Mouse (Mus musculus) stomach, embryonic 15.5 days (tissue): ENCODE results near the gene Atp8a2. TPM values are rescaled to one million over a fixed set of nuclear protein-coding genes. Genes with fewer than 3 reads are reported as not detected.

ENCODE experiments used
- ATAC-seq: fragments of 200-750 bp; cut with Nextera tagmentation; 2 replicates; pipeline ENCODE4 v1.8.0; 2017; ENCODE audit warnings: low read depth, moderate number of reproducible peaks, moderate TSS enrichment; ENCODE audit not compliant: insufficient read depth, low FRiP score
- H3K27ac ChIP-seq: fragments of 300-500 bp; sonication (generic); 2 replicates; pipeline ENCODE4 v1.5.1; 2015; ENCODE audit warnings: mild to moderate bottlenecking, inconsistent platforms
- H3K27me3 ChIP-seq: fragments of 300-500 bp; sonication (generic); replicated peaks from 2 replicates; pipeline ENCODE4 v1.6.1; 2015; ENCODE audit warnings: inconsistent platforms
- H3K36me3 ChIP-seq: fragments of 300-500 bp; sonication (generic); 2 replicates; pipeline ENCODE4 v1.6.1; 2015; ENCODE audit warnings: inconsistent platforms
- H3K4me1 ChIP-seq: fragments of 300-500 bp; sonication (generic); 2 replicates; pipeline ENCODE4 v1.6.1; 2015; ENCODE audit warnings: inconsistent platforms
- H3K4me2 ChIP-seq: fragments of 300-500 bp; sonication (generic); 2 replicates; pipeline ENCODE4 v1.6.1; 2015; ENCODE audit warnings: mild to moderate bottlenecking, inconsistent platforms
- H3K4me3 ChIP-seq: fragments of 300-500 bp; sonication (generic); replicated peaks from 2 replicates; pipeline ENCODE4 v1.5.1; 2015; ENCODE audit warnings: inconsistent platforms
- H3K9ac ChIP-seq: fragments of 300-500 bp; sonication (generic); 2 replicates; pipeline ENCODE4 v1.6.1; 2015; ENCODE audit warnings: inconsistent platforms
- H3K9me3 ChIP-seq: fragments of 300-500 bp; sonication (generic); 2 replicates; pipeline ENCODE4 v1.6.1; 2016; ENCODE audit warnings: inconsistent platforms
- WGBS: fragments of 180-500 bp; shearing (Covaris S2); methylation state at CpG from one replicate; pipeline ENCODE4 v1.1.7; 2015; 5-methylcytosine and 5-hydroxymethylcytosine counted together
- polyA plus RNA-seq: library from polyadenylated mRNA; unstranded; fragments of >200 nt; fragmentation: Nextera tagmentation; extraction: Ambion mirVana; gene quantifications from 2 replicates; pipeline ENCODE4 v1.2.1, GENCODE M21; 2015

Gene Atp8a2
- polyA plus RNA-seq = 5.4 and 6.0 TPM in 2 replicates

GRCm38 (mm10) chr14:60196884-60197283 is at the start of gene Atp8a2:
Gene Atp8a2 (minus strand): TSS chr14:60197179.
- Histone ChIP-seq H3K4me2 (no peak within 1 kb of the TSS), H3K36me3 (no peaks in the 10 kb centered on the region), H3K27ac (no peak within 1 kb of the TSS), H3K4me3 (no peak within 1 kb of the TSS), H3K9me3 (no peaks in the 10 kb centered on the region), H3K4me1 (no peaks in the 10 kb centered on the region), H3K27me3 (no peaks in the 10 kb centered on the region), H3K9ac (no peak within 1 kb of the TSS)
- 65% methylated on average over 7 of the region's 7 CpGs for WGBS
- ATAC-seq = no peak

- no peak overlapping the region for H3K27ac ChIP-seq
Observed at GRCm38 (mm10) chr14:60238551-60238950, 41.6 kb upstream of the Atp8a2 start.

GRCm38 (mm10) chr14:60219886-60220285 is 22.9 kb upstream of the Atp8a2 start:
- no peak for ATAC-seq
- no peak overlapping the region for H3K9ac ChIP-seq
- H3K4me2 ChIP-seq = no peak overlapping the region
- no peaks in the 10 kb centered on the region for H3K9me3 ChIP-seq
- WGBS = 89% methylated on average over 10 of the region's 10 CpGs
- H3K36me3 ChIP-seq = peaks cover 4% of the 10 kb centered on the region
- no peak overlapping the region for H3K4me3 ChIP-seq
- no peak overlapping the region for H3K27ac ChIP-seq
- no peaks in the 10 kb centered on the region for H3K4me1 ChIP-seq
- no peaks in the 10 kb centered on the region for H3K27me3 ChIP-seq

More at GRCm38 (mm10) chr14:60238551-60238950, 41.6 kb upstream of the Atp8a2 start:
- H3K9me3 ChIP-seq = no peaks in the 10 kb centered on the region
- H3K4me1 ChIP-seq = no peaks in the 10 kb centered on the region
- peaks cover 11% of the 10 kb centered on the region; the same call in 1 of the 2 replicates for H3K36me3 ChIP-seq
- WGBS = 75% methylated on average over 3 of the region's 3 CpGs
- no peaks in the 10 kb centered on the region for H3K27me3 ChIP-seq
- H3K9ac ChIP-seq = no peak overlapping the region
- no peak overlapping the region for H3K4me2 ChIP-seq
- no peak overlapping the region for H3K4me3 ChIP-seq
- no peak for ATAC-seq

GRCm38 (mm10) chr14:60217616-60218015 is 20.6 kb upstream of the Atp8a2 start:
- H3K4me3 ChIP-seq = no peak overlapping the region
- ATAC-seq = no peak
- over 99% methylated on average over 4 of the region's 4 CpGs for WGBS
- no peak overlapping the region for H3K4me2 ChIP-seq
- no peaks in the 10 kb centered on the region for H3K27me3 ChIP-seq
- H3K27ac ChIP-seq = no peak overlapping the region
- no peaks in the 10 kb centered on the region for H3K9me3 ChIP-seq
- H3K9ac ChIP-seq = no peak overlapping the region
- H3K36me3 ChIP-seq = peaks cover 4% of the 10 kb centered on the region
- H3K4me1 ChIP-seq = no peaks in the 10 kb centered on the region

GRCm38 (mm10) chr14:60216125-60216524 is 19.1 kb upstream of the Atp8a2 start:
- Histone ChIP-seq H3K27me3 (no peaks in the 10 kb centered on the region), H3K9ac (no peak overlapping the region), H3K27ac (peak overlapping the region; percentile 51), H3K4me1 (no peaks in the 10 kb centered on the region), H3K4me3 (no peak overlapping the region), H3K9me3 (no peaks in the 10 kb centered on the region), H3K36me3 (no peaks in the 10 kb centered on the region; the same call in 1 of the 2 replicates), H3K4me2 (no peak overlapping the region)
- ATAC-seq = no peak
- WGBS = 74% methylated on average over 1 of the region's 1 CpGs

GRCm38 (mm10) chr14:60215000-60215399 is 18.0 kb upstream of the Atp8a2 start:
- Histone ChIP-seq H3K9me3 (no peaks in the 10 kb centered on the region), H3K4me1 (no peaks in the 10 kb centered on the region), H3K4me2 (no peak overlapping the region), H3K4me3 (no peak overlapping the region), H3K9ac (no peak overlapping the region), H3K36me3 (no peaks in the 10 kb centered on the region), H3K27ac (no peak overlapping the region; the same call in 1 of the 2 replicates), H3K27me3 (no peaks in the 10 kb centered on the region)
- WGBS = 85% methylated on average over 3 of the region's 3 CpGs
- ATAC-seq = no peak

GRCm38 (mm10) chr14:60214040-60214439 is 17.1 kb upstream of the Atp8a2 start:
- ATAC-seq = no peak
- Histone ChIP-seq H3K4me3 (no peak overlapping the region), H3K4me2 (no peak overlapping the region), H3K27me3 (no peaks in the 10 kb centered on the region), H3K9ac (no peak overlapping the region), H3K4me1 (no peaks in the 10 kb centered on the region), H3K9me3 (no peaks in the 10 kb centered on the region), H3K36me3 (no peaks in the 10 kb centered on the region), H3K27ac (no peak overlapping the region)
- WGBS = 48% methylated on average over 1 of the region's 1 CpGs

GRCm38 (mm10) chr14:60209166-60209565 is 12.2 kb upstream of the Atp8a2 start:
- Histone ChIP-seq H3K4me1 (no peaks in the 10 kb centered on the region), H3K9ac (no peak overlapping the region), H3K9me3 (no peaks in the 10 kb centered on the region), H3K4me2 (no peak overlapping the region), H3K27me3 (no peaks in the 10 kb centered on the region), H3K27ac (no peak overlapping the region), H3K36me3 (no peaks in the 10 kb centered on the region), H3K4me3 (no peak overlapping the region)
- ATAC-seq = no peak; the same call in 1 of the 2 replicates
- WGBS = 72% methylated on average over 7 of the region's 7 CpGs

GRCm38 (mm10) chr14:60204993-60205392 is 8.0 kb upstream of the Atp8a2 start:
- H3K27me3 ChIP-seq = no peaks in the 10 kb centered on the region
- no peak overlapping the region for H3K4me3 ChIP-seq
- no peak for ATAC-seq
- no peak overlapping the region for H3K4me2 ChIP-seq
- H3K4me1 ChIP-seq = no peaks in the 10 kb centered on the region
- no peak overlapping the region for H3K27ac ChIP-seq
- no peaks in the 10 kb centered on the region for H3K36me3 ChIP-seq
- H3K9me3 ChIP-seq = no peaks in the 10 kb centered on the region
- no peak overlapping the region for H3K9ac ChIP-seq
- WGBS = 86% methylated on average over 6 of the region's 6 CpGs

GRCm38 (mm10) chr14:60195999-60196398 is 980 bp downstream of the Atp8a2 start:
- Histone ChIP-seq H3K27ac (no peak overlapping the region), H3K4me3 (no peak overlapping the region), H3K4me2 (no peak overlapping the region), H3K9me3 (no peaks in the 10 kb centered on the region), H3K9ac (no peak overlapping the region), H3K4me1 (no peaks in the 10 kb centered on the region), H3K36me3 (no peaks in the 10 kb centered on the region), H3K27me3 (no peaks in the 10 kb centered on the region)
- ATAC-seq = no peak
- WGBS = 78% methylated on average over 5 of the region's 5 CpGs

GRCm38 (mm10) chr14:60194606-60195005 is 2.4 kb downstream of the Atp8a2 start:
- no peak for ATAC-seq
- Histone ChIP-seq H3K4me2 (no peak overlapping the region), H3K9ac (no peak overlapping the region), H3K36me3 (no peaks in the 10 kb centered on the region), H3K27me3 (no peaks in the 10 kb centered on the region), H3K4me3 (no peak overlapping the region), H3K27ac (no peak overlapping the region), H3K9me3 (no peaks in the 10 kb centered on the region), H3K4me1 (no peaks in the 10 kb centered on the region)
- WGBS = 73% methylated on average over 1 of the region's 1 CpGs

GRCm38 (mm10) chr14:60189771-60190170 is 7.2 kb downstream of the Atp8a2 start:
- no peaks in the 10 kb centered on the region for H3K9me3 ChIP-seq
- ATAC-seq = no peak
- 81% methylated on average over 5 of the region's 5 CpGs for WGBS
- H3K27me3 ChIP-seq = no peaks in the 10 kb centered on the region
- no peak overlapping the region for H3K9ac ChIP-seq
- H3K4me2 ChIP-seq = no peak overlapping the region
- no peaks in the 10 kb centered on the region for H3K4me1 ChIP-seq
- no peak overlapping the region for H3K4me3 ChIP-seq
- H3K36me3 ChIP-seq = no peaks in the 10 kb centered on the region
- H3K27ac ChIP-seq = no peak overlapping the region

GRCm38 (mm10) chr14:60188201-60188825 is 8.7 kb downstream of the Atp8a2 start:
- no peak overlapping the region for H3K4me3 ChIP-seq
- H3K4me1 ChIP-seq = no peaks in the 10 kb centered on the region
- H3K9ac ChIP-seq = no peak overlapping the region
- no peaks in the 10 kb centered on the region for H3K27me3 ChIP-seq
- no peaks in the 10 kb centered on the region for H3K36me3 ChIP-seq
- ATAC-seq = no peak
- H3K9me3 ChIP-seq = no peaks in the 10 kb centered on the region
- 77% methylated on average over 5 of the region's 5 CpGs for WGBS
- no peak overlapping the region for H3K4me2 ChIP-seq
- H3K27ac ChIP-seq = no peak overlapping the region
